Mouse (Mus musculus) liver, embryonic 14.5 days (tissue): ENCODE results near the gene Clcn1. TPM values are rescaled to one million over a fixed set of nuclear protein-coding genes. Genes with fewer than 3 reads are reported as not detected.

ENCODE experiments used
- ATAC-seq: fragments of 200-750 bp; cut with Nextera tagmentation; 2 replicates; pipeline ENCODE4 v1.8.0; 2017; ENCODE audit warnings: moderate number of reproducible peaks, mild to moderate bottlenecking, moderate library complexity; ENCODE audit not compliant: insufficient read depth
- DNase-seq, 3 experiments: peaks; one replicate each; pipeline ENCODE4 v3.0.0-alpha.2; 2012 to 2013; ENCODE audit warnings: low read depth in 3 of 3, low spot score in 3 of 3
- H3K27ac ChIP-seq: fragments of 300-500 bp; sonication (generic); 2 replicates; pipeline ENCODE4 v1.5.1; 2014; ENCODE audit warnings: moderate library complexity, mild to moderate bottlenecking, control low read depth, inconsistent platforms
- H3K27me3 ChIP-seq: fragments of 300-500 bp; sonication (generic); 2 replicates; pipeline ENCODE4 v1.6.1; 2014; ENCODE audit warnings: mild to moderate bottlenecking, low read length, moderate library complexity; ENCODE audit not compliant: control insufficient read depth, insufficient read depth
- H3K36me3 ChIP-seq: fragments of 300-500 bp; sonication (generic); replicated peaks from 2 replicates; pipeline ENCODE4 v1.6.1; 2014; ENCODE audit warnings: low read depth; ENCODE audit not compliant: control insufficient read depth, insufficient read depth
- H3K4me1 ChIP-seq, 2 experiments: fragments of 200-500 bp in 1 of 2; fragments of 300-500 bp in 1 of 2; sonication (generic) in 1 of 2; replicated peaks; 2 replicates each; pipeline ENCODE4 v1.6.1; 2012 to 2014; ENCODE audit warnings: antibody characterized with exemption in 1 of 2, inconsistent platforms in 1 of 2, low read length in 1 of 2; ENCODE audit not compliant: control insufficient read depth in 2 of 2, insufficient read depth in 2 of 2
- H3K4me2 ChIP-seq: fragments of 300-500 bp; sonication (generic); 2 replicates; pipeline ENCODE4 v1.6.1; 2014; ENCODE audit warnings: low read depth, mild to moderate bottlenecking, control low read depth, moderate library complexity
- H3K4me3 ChIP-seq, 2 experiments: fragments of 200-500 bp in 1 of 2; fragments of 300-500 bp in 1 of 2; sonication (generic) in 1 of 2; 2 replicates each; pipeline ENCODE4 v1.5.1; 2012 to 2014; ENCODE audit warnings: low read depth in 2 of 2, low read length in 2 of 2, mild to moderate bottlenecking in 2 of 2, control low read depth in 1 of 2, inconsistent platforms in 1 of 2, moderate library complexity in 1 of 2; ENCODE audit not compliant: insufficient read depth in 1 of 2
- H3K9ac ChIP-seq: fragments of 300-500 bp; sonication (generic); replicated peaks from 2 replicates; pipeline ENCODE4 v1.6.1; 2014; ENCODE audit warnings: mild to moderate bottlenecking, control low read depth, moderate library complexity
- H3K9me3 ChIP-seq: fragments of 300-500 bp; sonication (generic); 2 replicates; pipeline ENCODE4 v1.6.1; 2016; ENCODE audit warnings: low read length, mixed read lengths; ENCODE audit not compliant: control insufficient read depth
- CTCF ChIP-seq: IDR thresholded peaks from 2 replicates; pipeline ENCODE4 v1.5.1; 2016; ENCODE audit warnings: antibody characterized with exemption, low read depth, control low read depth
- EP300 ChIP-seq: IDR thresholded peaks from 2 replicates; pipeline ENCODE4 v1.6.1; 2016; ENCODE audit warnings: antibody characterized with exemption, low read depth
- WGBS: fragments of 180-500 bp; shearing (Covaris S2); extraction: QIAGEN DNeasy Blood & Tissue Kit; methylation state at CpG from one replicate; pipeline ENCODE4 v1.1.7; 2014; ENCODE audit not compliant: insufficient replicate concordance; 5-methylcytosine and 5-hydroxymethylcytosine counted together
- polyA plus RNA-seq, 2 experiments: library from polyadenylated mRNA; depleted of rRNA in 1 of 2; stranded (reverse) in 1 of 2; unstranded in 1 of 2; fragments of >200 nt; fragmentation: Nextera tagmentation in 1 of 2; extraction: Ambion mirVana in 1 of 2; gene quantifications; 2 replicates each; pipeline versions ENCODE4 v1.2.1 to v1.2.3; 2012 to 2014

Clcn1 gene
- polyA plus RNA-seq, 2 experiments, result 0.30 TPM; not detected in 1

DNA sequence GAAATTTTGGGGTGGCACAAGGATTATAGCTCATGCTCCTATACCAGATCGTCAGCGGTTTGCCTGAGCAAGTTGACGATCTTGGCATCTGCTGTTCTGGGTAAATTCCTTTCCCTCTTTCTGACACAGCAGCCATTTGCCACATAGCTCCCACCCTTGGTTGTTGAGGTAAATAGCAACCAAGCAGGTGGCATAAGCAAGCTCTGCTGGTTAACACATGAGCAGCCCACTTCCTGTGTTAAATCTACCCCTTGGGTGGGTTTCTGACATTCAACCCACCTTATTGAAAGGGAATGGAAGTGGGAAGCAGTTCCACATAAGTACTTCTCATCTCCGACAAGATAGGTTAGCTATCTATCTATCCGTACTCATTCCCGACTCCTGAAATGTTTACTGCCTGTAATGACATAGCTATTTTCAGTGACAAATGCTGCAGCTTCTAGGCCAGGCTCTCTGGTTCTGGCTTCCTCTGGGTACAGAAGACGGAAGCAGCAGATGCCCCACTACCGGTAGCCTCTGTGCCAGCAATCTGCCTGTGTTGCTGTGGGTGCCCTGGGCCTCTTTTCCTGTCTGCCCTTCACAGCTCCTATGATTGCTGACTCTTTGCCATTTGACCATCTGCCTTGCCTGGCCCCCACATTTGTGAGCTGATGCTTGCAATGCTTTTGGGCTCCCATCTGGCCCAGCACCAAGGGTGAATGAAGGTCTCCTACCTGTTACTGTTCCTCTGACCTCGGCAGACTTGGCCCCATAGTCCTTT lies 57.1 kb downstream of the Clcn1 start:
- WGBS, result 56% methylated on average over 9 of the region's 9 CpGs
- TF ChIP-seq CTCF, result no peak
- no peak for TF ChIP-seq EP300
- Histone ChIP-seq H3K4me2 (no peak overlapping the region), H3K36me3 (no peaks in the 10 kb centered on the region), H3K9ac (no peak overlapping the region), H3K4me1 (0 out of 4 replicates have a peak, but pooled peaks cover 0 to under 1% of the 10 kb centered on the region in 2 experiments), H3K4me3 (no peak overlapping the region), H3K9me3 (no peaks in the 10 kb centered on the region), H3K27me3 (no peaks in the 10 kb centered on the region), H3K27ac (no peak overlapping the region)
- DNase-seq (no peak), ATAC-seq (no peak)

DNA sequence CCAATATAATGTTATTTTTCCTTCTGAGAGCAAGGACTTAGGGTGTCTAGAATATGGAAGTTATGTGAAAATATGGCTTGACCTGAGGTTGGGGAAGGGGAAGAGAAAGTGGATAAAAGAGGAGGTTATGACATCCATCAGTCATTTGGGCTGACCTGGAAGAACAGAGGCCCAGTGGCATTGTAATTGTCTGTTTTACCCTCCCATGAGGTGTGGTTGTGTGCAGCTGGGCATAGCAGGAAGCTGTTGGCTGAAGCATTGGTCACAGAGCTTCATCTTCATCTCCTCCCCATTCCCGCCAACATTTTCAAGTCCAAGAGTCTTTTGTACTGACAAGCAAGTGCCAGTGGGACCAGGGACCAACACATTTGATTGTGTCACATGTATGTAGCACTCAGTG lies 57.8 kb downstream of the Clcn1 start:
- Histone ChIP-seq H3K9ac (no peak overlapping the region), H3K4me2 (no peak overlapping the region), H3K4me3 (no peak overlapping the region), H3K4me1 (0 out of 4 replicates have a peak, but pooled peaks cover 0 to 1% of the 10 kb centered on the region in 2 experiments), H3K27ac (no peak overlapping the region), H3K9me3 (no peaks in the 10 kb centered on the region), H3K27me3 (no peaks in the 10 kb centered on the region), H3K36me3 (no peaks in the 10 kb centered on the region)
- DNase-seq (no peak), ATAC-seq (no peak)
- TF ChIP-seq EP300, result no peak
- TF ChIP-seq CTCF, result no peak
- 43% methylated on average over 1 of the region's 1 CpGs for WGBS

DNA sequence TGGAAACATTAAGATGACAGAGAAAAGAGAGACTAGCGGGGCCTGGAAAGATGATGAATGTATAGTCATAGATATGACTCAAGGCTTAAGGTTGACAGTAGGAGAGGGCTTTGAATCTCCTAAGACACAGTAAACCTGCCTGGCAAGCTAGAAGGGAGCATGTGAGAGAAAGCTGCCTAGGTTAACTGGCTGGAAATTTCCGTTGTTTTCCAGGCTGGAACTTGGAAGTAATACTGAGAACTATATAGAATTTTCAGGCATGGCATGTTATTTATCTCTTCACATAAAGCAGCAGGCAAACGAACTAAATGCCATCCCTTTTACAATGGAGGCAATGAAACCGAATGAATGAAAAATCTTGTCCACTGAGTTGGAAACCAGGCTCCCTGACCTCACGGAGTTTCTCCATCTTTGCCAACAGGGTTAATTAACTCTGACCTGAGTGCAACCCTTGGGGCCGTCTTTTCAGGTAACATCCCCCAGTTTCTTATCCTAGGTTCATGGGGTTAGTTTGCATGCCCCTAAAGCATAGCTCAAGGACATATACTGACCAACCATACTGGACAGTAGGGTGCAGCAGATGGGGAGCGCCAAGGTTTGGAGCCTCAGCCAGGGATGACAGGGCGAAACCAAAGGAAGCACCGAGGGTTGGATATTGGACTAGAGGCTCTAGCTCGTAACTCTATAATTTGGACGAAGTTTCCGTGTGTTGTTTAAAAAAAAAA lies 62.0 kb downstream of the Clcn1 start:
- H3K27me3 ChIP-seq, result no peaks in the 10 kb centered on the region
- DNase-seq (no peak), ATAC-seq (no peak)
- WGBS, result 36% methylated on average over 12 of the region's 12 CpGs
- peaks cover 9 to 25% of the 10 kb centered on the region in 2 experiments for H3K4me1 ChIP-seq
- no peaks in the 10 kb centered on the region for H3K36me3 ChIP-seq
- H3K4me2 ChIP-seq, result peak overlapping the region; percentile 67
- no peaks in the 10 kb centered on the region for H3K9me3 ChIP-seq
- H3K4me3 ChIP-seq, result no peak overlapping the region; a peak in 1 of 4 replicates
- no peak overlapping the region for H3K27ac ChIP-seq
- TF ChIP-seq CTCF (no peak), EP300 (no peak)
- no peak overlapping the region for H3K9ac ChIP-seq

DNA sequence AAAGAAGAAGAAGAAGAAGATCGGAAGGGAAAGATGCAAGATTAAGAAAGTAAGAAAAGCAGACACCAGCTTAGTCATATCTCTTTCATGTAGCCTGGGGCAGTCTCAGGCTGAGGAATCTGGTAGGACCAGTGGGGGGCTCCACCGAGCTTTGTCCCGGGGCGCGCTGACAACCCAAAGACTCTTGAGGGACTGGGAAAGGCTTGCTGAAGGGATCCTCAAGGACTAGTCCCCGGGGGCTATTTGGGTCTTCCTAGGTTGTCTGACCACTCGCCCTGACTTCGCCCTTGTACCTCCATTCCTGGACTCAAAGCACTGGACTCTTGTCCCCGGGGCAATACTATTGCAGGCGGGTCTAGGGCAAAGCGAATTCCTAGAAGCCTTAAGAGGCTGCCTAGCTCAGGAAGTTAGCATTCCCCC lies 62.5 kb downstream of the Clcn1 start:
- ATAC-seq (peak; percentile 36), DNase-seq (peak in 1 of 3 experiments; percentile 41)
- Histone ChIP-seq H3K36me3 (no peaks in the 10 kb centered on the region), H3K9ac (peak overlapping the region; percentile 41), H3K4me2 (peak overlapping the region; percentile 67), H3K4me3 (peak overlapping the region; percentile 39 to 67), H3K9me3 (no peaks in the 10 kb centered on the region), H3K4me1 (peaks cover 9 to 31% of the 10 kb centered on the region in 2 experiments), H3K27ac (peak overlapping the region; percentile 12; the same call in 1 of the 2 replicates), H3K27me3 (no peaks in the 10 kb centered on the region)
- under 1% methylated on average over 11 of the region's 11 CpGs for whole genome bisulfite sequencing
- TF ChIP-seq CTCF, result peak; percentile 63
- TF ChIP-seq EP300, result no peak

- TF ChIP-seq CTCF (peak; percentile 48), EP300 (no peak)
- Histone ChIP-seq H3K36me3 (no peaks in the 10 kb centered on the region), H3K9me3 (no peaks in the 10 kb centered on the region), H3K4me1 (peaks cover 9 to 35% of the 10 kb centered on the region in 2 experiments), H3K27me3 (no peaks in the 10 kb centered on the region), H3K4me3 (peak within 1 kb of the TSS; percentile 59 to 67), H3K9ac (peak within 1 kb of the TSS; percentile 58), H3K27ac (peak within 1 kb of the TSS; percentile 12; the same call in 1 of the 2 replicates), H3K4me2 (peak within 1 kb of the TSS; percentile 67)
- WGBS, result 0% methylated on average over 25 of the region's 36 CpGs
- ATAC-seq, result peak; percentile 87
- DNase-seq, result peak; percentile 57 to 64 (median 59)
Observed at GRCm38 (mm10) chr6:42349426-42350020, 63.0 kb downstream of the Clcn1 start, which contains the start of gene Zyx. Zyx (plus strand) TSS chr6:42349630.
